Mouse (Mus musculus) kidney, adult 2 months (tissue): ENCODE data around the gene 1700069L16Rik. TPM values are rescaled to one million over a fixed set of nuclear protein-coding genes. Genes with fewer than 3 reads are reported as not detected.
A peak's percentile ranks its signal among the peaks of the same experiment; 100 is the strongest.

Source experiments
- DNase-seq: peaks from one replicate; pipeline ENCODE4 v3.0.0; 2021
- H3K27ac ChIP-seq: fragments of 200-500 bp; 2 replicates; pipeline ENCODE4 v1.5.1; 2012; ENCODE audit warnings: low read depth, low read length, control low read depth, inconsistent platforms; ENCODE audit not compliant: insufficient read depth
- H3K27me3 ChIP-seq: fragments of 200-500 bp; replicated peaks from 2 replicates; pipeline ENCODE4 v1.6.1; 2012; ENCODE audit warnings: mild to moderate bottlenecking, moderate library complexity, low read length, inconsistent platforms; ENCODE audit not compliant: control insufficient read depth, insufficient read depth
- H3K36me3 ChIP-seq: fragments of 200-500 bp; 2 replicates; pipeline ENCODE4 v1.6.1; 2012; ENCODE audit warnings: mild to moderate bottlenecking, moderate library complexity, low read length, inconsistent platforms; ENCODE audit not compliant: control insufficient read depth, insufficient read depth
- H3K4me1 ChIP-seq: fragments of 200-500 bp; 2 replicates; pipeline ENCODE4 v1.6.1; 2011; ENCODE audit warnings: low read length; ENCODE audit not compliant: control insufficient read depth, insufficient read depth
- H3K4me3 ChIP-seq: fragments of 200-500 bp; 2 replicates; pipeline ENCODE4 v1.5.1; 2011; ENCODE audit warnings: mild to moderate bottlenecking, low read depth, low read length, control low read depth; ENCODE audit not compliant: insufficient read depth
- CTCF ChIP-seq: fragments of 200-500 bp; conservative IDR thresholded peaks from 2 replicates; pipeline ENCODE4 v1.5.1; 2011; ENCODE audit warnings: low read depth, mild to moderate bottlenecking, control low read depth, low read length, moderate library complexity, mixed read lengths; ENCODE audit not compliant: insufficient read depth, insufficient read length
- POLR2A ChIP-seq: fragments of 200-500 bp; IDR thresholded peaks from one replicate; pipeline ENCODE4 v1.6.1; 2011; ENCODE audit warnings: low read depth, low read length, control low read depth
- WGBS: fragments of 180-500 bp; shearing (Covaris S2); methylation state at CpG from one replicate; pipeline ENCODE4 v1.1.7; 2018; 5-methylcytosine and 5-hydroxymethylcytosine counted together
- polyA plus RNA-seq: library from polyadenylated mRNA; depleted of rRNA; stranded (reverse); fragments of >200 nt; gene quantifications from 2 replicates; pipeline ENCODE4 v1.2.3, GENCODE M21; 2012

The 1700069L16Rik gene
- polyA plus RNA-seq, 1 experiment = not detected

DNA sequence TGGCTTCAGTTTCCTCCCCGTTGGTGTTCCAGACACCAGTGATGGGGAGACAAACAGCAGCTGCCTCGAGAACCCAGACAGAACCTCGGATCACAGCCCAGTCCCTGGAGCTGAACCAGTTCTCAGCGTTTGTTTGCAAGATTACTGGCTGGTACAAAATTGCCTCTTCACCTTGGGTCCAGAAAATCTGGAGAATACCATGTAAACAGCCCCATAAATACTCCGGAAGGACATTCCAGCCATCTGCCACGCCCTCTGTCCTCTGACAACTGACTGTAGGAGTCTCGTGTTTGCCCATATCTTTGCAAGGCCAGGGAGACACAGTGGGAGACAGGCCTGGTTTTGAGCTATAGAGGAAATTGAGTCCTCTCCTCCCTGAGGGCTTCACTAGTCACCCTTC is 49.7 kb downstream of the 1700069L16Rik start:
- DNase-seq = no peak

GRCm38 (mm10) chr5:113672456-113672855 is 52.1 kb downstream of the 1700069L16Rik start:
- TF ChIP-seq CTCF (no peak), POLR2A (no peak)
- DNase-seq = peak; percentile 54
- Histone ChIP-seq H3K27me3 (no peaks in the 10 kb centered on the region), H3K4me3 (no peak overlapping the region), H3K27ac (no peak overlapping the region), H3K4me1 (no peaks in the 10 kb centered on the region), H3K36me3 (no peaks in the 10 kb centered on the region)
- WGBS = 65% methylated on average over 7 of the region's 7 CpGs

More for the DNA sequence above, 49.7 kb downstream of the 1700069L16Rik start:
- Histone ChIP-seq H3K4me1 (no peaks in the 10 kb centered on the region), H3K27ac (no peak overlapping the region), H3K36me3 (no peaks in the 10 kb centered on the region), H3K27me3 (no peaks in the 10 kb centered on the region), H3K4me3 (no peak overlapping the region)
- WGBS = 55% methylated on average over 7 of the region's 7 CpGs
- no peak for TF ChIP-seq POLR2A
- TF ChIP-seq CTCF = no peak

GRCm38 (mm10) chr5:113670597-113670996 is 54.0 kb downstream of the 1700069L16Rik start:
- 73% methylated on average over 6 of the region's 6 CpGs for WGBS
- no peak overlapping the region for H3K4me3 ChIP-seq
- no peak for TF ChIP-seq POLR2A
- TF ChIP-seq CTCF = no peak
- H3K36me3 ChIP-seq = no peaks in the 10 kb centered on the region
- H3K4me1 ChIP-seq = no peaks in the 10 kb centered on the region
- H3K27me3 ChIP-seq = no peaks in the 10 kb centered on the region
- no peak for DNase-seq
- no peak overlapping the region for H3K27ac ChIP-seq

- DNase-seq = no peak
- Histone ChIP-seq H3K27me3 (no peaks in the 10 kb centered on the region), H3K36me3 (no peaks in the 10 kb centered on the region), H3K4me1 (no peaks in the 10 kb centered on the region), H3K27ac (no peak overlapping the region), H3K4me3 (no peak overlapping the region)
- 64% methylated on average over 3 of the region's 3 CpGs for WGBS
- TF ChIP-seq CTCF (no peak), POLR2A (no peak)
Measured at GRCm38 (mm10) chr5:113670110-113670509, 54.5 kb downstream of the 1700069L16Rik start.

GRCm38 (mm10) chr5:113664629-113665195 is 59.9 kb downstream of the 1700069L16Rik start:
- H3K4me1 ChIP-seq = no peaks in the 10 kb centered on the region
- 82% methylated on average over 12 of the region's 12 CpGs for WGBS
- TF ChIP-seq CTCF (no peak), POLR2A (no peak)
- no peaks in the 10 kb centered on the region for H3K36me3 ChIP-seq
- H3K27ac ChIP-seq = no peak overlapping the region
- H3K27me3 ChIP-seq = no peaks in the 10 kb centered on the region
- no peak overlapping the region for H3K4me3 ChIP-seq
- DNase-seq = no peak

GRCm38 (mm10) chr5:113664127-113664526 is 60.4 kb downstream of the 1700069L16Rik start:
- DNase-seq = no peak
- H3K27ac ChIP-seq = no peak overlapping the region

GRCm38 (mm10) chr5:113660872-113661271 is 63.7 kb downstream of the 1700069L16Rik start:
- Histone ChIP-seq H3K27ac (no peak overlapping the region), H3K27me3 (no peaks in the 10 kb centered on the region), H3K4me1 (no peaks in the 10 kb centered on the region), H3K4me3 (no peak overlapping the region), H3K36me3 (no peaks in the 10 kb centered on the region)
- no peak for DNase-seq
- 66% methylated on average over 10 of the region's 10 CpGs for WGBS
- no peak for TF ChIP-seq CTCF
- no peak for TF ChIP-seq POLR2A

More at GRCm38 (mm10) chr5:113664127-113664526, 60.4 kb downstream of the 1700069L16Rik start:
- H3K4me1 ChIP-seq = no peaks in the 10 kb centered on the region
- TF ChIP-seq POLR2A = no peak
- TF ChIP-seq CTCF = no peak
- H3K4me3 ChIP-seq = no peak overlapping the region
- no peaks in the 10 kb centered on the region for H3K36me3 ChIP-seq
- H3K27me3 ChIP-seq = no peaks in the 10 kb centered on the region
- 94% methylated on average over 6 of the region's 6 CpGs for WGBS
